ENCODE assay signal across 15 mouse cellular contexts in the genomic region with DNA sequence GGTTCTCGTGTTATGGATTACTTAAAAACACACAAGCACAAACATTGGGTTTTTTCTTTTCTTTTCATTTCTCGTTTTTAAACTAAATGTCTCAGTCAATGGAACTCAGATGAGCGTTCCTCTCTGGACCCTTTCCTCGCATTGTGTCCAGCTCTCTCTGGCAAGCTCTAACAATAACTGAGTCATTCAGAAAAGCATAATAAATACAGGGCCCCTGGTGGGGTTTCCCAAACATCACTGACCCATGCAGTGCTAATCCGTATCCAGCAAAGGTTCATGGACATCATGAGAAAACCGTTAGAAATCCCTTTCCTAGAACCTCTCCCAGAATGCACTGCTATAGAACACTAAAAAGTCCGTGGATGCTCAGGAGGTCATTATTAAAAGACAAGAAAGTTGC.
"Had no signal": no experiment of that assay in that cellular context is flagged by ENCODE, and none has a peak within 500 bp of the region (broad histone marks: within the 10 kb centered on the region; RNA-seq: fewer than 3 reads in every experiment).

No protein-coding gene starts in this region.

- H3K36me3 ChIP-seq: midbrain, embryonic 13.5 days; neural tube, embryonic 12.5 days; stomach, embryonic 15.5 days had no signal

- H3K4me3 ChIP-seq: layer of hippocampus, adult 2 months; liver, embryonic 15.5 days; midbrain, embryonic 13.5 days; myocyte; neural tube, embryonic 12.5 days; stomach, embryonic 15.5 days had no signal

- ATAC-seq: lung, postnatal 0 days; midbrain, embryonic 13.5 days had no signal

- H3K27me3 ChIP-seq: liver, embryonic 15.5 days; midbrain, embryonic 13.5 days; neural tube, embryonic 12.5 days; stomach, embryonic 15.5 days had no signal

- H3K4me1 ChIP-seq: neural tube, embryonic 12.5 days; stomach, embryonic 15.5 days had no signal

- H3K9me3 ChIP-seq: liver, embryonic 15.5 days; midbrain, embryonic 13.5 days; neural tube, embryonic 12.5 days; stomach, embryonic 15.5 days had no signal

- DNase-seq: kidney, postnatal 10 days; kidney, postnatal 4 days; lung, adult 2 months; lung, postnatal 36 days; retina, postnatal 1 day; right cerebral cortex, postnatal 14 days; thymus, postnatal 4 days had no signal

- H3K9ac ChIP-seq: liver, embryonic 15.5 days; midbrain, embryonic 13.5 days; neural tube, embryonic 12.5 days; stomach, embryonic 15.5 days had no signal

- H3K27ac ChIP-seq: layer of hippocampus, adult 2 months; liver, embryonic 15.5 days; midbrain, embryonic 13.5 days; neural tube, embryonic 12.5 days; stomach, embryonic 15.5 days had no signal

- H3K4me2 ChIP-seq: liver, embryonic 11.5 days; liver, embryonic 15.5 days; midbrain, embryonic 13.5 days; neural tube, embryonic 12.5 days; stomach, embryonic 15.5 days had no signal
